Mouse (Mus musculus) adrenal gland, postnatal 25 days (tissue): ENCODE data around the gene Snx8. TPM values are rescaled to one million over a fixed set of nuclear protein-coding genes. Genes with fewer than 3 reads are reported as not detected.

Experiments
- DNase-seq: peaks from one replicate; pipeline ENCODE4 v3.0.0; 2021; ENCODE audit warnings: mixed read lengths
- long read RNA-seq: library from polyadenylated mRNA; stranded (forward); transcript quantifications from one replicate; pipeline ENCODE4 v2.0.0, GENCODE M21; 2021
- total RNA-seq: library from RNA; stranded (reverse); gene quantifications from 2 replicates; pipeline ENCODE4 v1.2.3, GENCODE M21; 2021

Snx8 gene
- total RNA-seq = 18.0 and 18.4 TPM in 2 replicates
- long read RNA-seq, transcript Snx8-201 (11 exons, 2,627 nt) = major isoform, 38 of 48 reads
- long read RNA-seq, partial matches to known transcripts = 6 of 48 reads
- long read RNA-seq, other reads (novel, unspliced or antisense) = 4 of 48 reads

DNA sequence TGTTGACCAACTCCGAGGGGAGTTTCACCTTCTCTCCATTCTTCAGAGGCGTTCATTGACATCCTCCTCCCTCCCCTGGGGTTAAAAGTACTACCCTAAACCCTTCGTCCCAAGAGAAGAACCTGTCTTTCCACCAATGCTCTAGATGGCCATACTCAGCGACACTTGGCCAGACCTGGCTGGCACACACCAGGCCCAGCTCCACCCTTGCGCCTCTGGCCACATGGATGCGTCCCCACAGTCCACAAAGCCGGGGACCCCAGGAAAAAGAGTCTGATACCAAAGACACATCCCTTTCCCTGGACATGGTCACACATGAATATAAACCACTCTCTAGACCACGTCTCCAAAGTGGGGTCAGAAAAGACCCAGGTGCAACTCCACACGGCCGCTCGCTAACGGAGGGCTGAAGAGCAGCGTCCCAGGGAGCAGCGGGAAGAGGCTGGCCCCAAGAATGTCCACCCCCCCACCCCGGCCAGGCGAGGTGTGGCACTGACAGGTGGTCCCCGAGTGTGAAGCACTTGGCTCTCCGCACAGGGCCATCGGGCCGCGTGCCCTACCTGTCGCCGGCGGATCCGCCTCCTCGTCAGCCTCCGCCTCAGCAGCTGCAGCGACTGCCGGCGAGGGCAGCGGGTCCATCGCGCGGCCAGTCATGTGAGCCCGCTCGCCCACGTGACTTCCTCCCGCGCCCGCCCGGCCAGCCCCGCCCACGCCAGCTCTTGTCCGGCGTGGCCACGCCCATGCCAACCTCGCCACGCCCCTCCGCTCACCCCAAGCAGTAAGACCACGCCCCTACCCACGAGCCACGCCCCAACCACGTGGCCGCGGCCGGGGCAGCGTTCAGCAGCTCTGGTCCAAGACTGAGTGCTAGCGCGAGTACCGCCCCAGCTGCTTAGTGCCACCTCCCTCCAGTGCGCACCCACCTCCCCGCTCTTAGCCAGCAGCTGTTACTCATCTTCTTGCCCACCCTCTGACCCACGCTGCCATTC lies at the start of gene Snx8:
Gene Snx8 (minus strand): TSS at position 675 of the 989 bp plus-strand sequence.
- DNase-seq = peak; percentile 99

DNA sequence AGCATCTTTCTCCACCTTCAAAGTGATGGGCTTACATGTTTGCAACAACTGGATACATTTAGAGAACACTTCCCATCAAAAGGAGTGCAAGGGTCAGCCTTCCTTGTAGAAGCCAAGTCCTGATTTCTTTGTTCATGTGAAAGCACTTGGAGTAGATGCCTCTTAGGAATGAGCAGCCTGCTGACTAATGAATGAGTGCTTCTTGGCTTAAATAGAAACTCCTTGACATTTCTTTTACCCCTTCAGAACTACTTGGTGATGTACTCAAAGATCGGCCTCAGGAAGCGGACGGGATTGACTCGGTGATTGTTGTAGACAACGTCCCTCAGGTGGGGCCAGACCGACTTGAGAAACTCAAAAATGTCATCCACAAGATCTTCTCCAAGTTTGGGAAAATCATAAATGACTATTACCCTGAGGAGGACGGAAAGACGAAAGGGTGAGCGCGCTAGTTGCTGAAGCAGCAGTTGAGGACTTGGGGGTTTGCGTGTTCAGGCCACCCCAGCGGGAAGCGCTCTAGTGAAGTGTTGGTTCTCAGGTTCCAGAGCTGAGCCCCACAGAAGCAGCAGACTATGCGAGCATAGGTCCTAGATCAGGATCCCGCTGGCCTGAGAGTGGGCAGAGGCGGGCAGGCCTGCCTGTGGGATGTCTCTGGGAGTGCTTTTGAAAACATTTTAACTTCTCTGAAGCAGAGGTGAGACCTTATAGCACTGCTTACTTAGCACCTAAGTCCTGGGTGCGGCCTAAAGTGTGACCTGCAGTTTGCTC lies 36.1 kb upstream of the Snx8 start:
- DNase-seq = no peak

DNA sequence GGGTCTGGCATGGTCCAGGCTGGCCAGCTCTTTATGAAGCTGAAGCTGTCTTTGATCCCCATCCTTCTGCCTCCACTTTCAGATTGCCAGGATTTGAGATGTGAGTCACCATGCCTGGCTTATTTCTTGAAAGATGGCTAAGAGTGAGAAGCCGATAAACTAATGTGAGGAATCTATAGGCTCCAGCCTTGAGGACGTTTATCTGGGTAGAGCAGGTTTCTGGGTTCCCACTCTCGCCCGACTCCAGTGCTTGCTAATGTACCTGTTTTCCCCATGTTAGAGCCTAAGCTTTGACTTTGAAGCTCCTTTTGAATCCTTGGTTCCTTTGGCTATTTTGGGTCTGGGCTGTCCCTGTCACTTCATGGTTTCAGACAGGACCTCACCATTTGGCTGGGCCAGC lies 31.6 kb upstream of the Snx8 start:
- no peak for DNase-seq

DNA sequence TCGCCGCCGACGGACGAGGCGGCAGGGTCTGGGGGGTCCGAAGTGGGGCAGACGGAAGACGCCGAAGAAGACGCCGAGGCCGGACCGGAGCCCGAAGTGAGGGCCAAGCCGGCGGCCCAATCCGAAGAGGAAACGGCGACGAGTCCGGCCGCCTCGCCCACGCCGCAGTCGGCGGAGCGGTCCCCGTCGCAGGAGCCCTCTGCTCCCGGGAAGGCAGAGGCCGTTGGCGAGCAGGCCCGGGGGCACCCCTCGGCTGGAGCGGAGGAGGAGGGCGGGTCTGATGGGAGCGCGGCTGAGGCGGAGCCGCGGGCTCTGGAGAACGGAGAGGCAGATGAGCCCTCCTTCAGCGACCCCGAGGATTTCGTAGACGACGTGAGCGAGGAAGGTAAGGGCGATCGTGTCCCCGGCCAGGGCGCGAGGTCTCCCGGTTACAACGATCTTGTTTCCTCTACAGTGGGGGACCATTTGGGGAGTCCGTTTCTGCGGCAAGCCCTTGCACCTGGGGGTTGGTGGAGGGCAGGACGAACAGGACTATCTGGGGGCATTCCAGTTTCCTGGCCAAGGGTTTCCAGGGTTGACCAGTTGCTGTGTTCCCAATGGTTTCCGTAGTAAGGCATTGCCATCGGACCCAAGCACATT lies 30.5 kb upstream of the Snx8 start:
- peak; percentile 54 for DNase-seq

DNA sequence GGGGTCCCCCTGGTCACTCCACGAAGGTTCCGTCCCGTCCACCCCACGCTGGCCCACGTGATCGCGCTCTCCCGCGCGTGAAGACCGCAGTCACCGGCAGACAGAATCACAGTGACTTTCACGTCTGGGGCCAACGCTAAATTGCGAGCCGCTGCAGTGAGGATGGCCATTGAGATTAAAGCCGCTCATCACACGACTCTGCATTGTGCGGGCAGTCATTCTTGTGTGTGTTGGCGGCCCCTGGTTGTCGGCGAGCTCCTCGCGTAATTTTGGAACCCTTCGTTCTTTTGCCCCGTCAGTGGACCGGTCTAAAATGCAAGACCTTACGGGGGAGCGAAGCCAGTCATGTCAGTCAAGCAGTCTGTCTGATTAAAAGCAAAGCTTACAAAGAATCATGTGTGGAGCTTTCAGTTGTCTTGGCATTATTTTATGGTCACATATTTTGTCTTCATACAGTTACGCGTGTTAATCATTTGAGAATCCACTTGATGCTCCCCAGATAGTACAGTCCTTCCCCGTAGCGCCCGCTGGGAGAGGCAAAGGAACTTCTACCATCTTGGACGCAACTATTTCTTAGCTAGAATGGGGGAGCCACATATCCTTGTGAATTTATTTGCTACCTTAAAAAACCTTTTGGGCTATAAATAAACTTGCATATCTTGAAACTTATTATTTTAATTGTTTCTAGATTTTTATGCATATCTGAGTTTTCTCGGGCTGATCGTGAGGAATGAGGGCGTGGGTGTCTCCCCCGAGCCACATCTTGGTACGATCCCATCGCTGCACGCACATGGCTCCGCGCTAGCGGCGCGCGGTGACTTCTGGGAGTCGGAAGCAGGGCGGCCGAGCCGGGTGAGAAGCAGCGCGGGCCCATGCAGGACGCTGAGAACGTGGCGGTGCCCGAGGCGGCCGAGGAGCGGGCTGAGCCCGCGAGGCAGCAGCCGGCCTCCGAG lies 29.7 kb upstream of the Snx8 start, which contains the start of gene Eif3b:
Gene Eif3b (plus strand): TSS at position 840 of the 953 bp plus-strand sequence.
- DNase-seq = peak; percentile 88

DNA sequence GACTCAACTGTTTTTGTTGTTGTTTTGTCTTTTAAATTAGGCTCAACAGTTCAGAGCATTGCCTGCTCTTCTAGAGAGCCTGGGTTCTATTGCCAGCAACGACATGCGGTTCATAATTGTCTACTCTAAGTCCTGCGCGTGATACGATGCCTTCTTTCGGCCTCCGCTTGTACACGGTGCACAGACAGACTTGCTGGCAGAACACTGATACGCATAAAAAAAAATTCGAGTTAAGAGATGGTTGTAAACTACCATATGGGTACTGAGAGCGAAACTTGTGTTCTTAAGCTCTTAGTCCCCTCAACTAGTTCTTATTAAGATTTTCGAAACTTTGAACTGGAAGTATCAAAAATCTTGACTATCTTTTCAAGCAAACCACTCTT lies 29.0 kb upstream of the Snx8 start:
- no peak for DNase-seq

DNA sequence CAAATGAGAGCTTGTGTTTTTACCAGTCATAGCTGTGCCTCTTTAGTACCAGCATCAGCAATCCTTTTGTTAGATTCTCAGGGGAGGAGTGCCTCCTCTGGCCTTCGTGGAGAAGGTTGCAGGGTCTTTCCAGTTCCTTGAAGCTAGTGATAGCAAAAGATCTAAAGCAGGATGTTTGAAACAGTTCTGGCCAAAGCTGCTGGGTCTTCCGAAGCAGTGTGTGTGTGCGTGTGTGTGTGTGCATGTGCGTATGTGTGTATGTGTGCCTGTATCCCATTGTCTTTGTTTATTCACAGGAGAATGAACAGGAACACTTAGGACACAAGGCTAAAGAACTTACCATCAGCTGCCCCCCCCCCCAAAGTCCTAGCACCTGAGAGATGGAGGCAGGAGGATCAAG lies 25.6 kb upstream of the Snx8 start:
- DNase-seq = no peak

DNA sequence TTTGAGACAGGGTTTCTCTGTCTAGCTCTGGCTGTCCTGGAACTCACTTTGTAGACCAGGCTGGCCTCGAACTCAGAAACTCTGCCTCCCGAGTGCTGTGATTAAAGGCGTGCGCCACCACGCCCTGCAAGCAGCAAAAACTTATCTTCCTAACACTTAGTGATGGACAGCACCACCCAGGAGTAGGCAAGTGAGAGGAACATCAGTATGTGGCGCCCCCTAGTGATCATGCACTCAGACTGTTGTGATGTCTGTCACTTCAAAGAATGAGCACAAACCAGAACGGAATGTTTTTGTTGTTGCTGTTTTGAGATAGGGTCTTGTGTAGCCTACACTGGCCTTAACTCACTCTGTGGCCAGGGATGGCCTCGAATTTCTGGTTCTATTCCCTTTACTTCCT lies 22.3 kb upstream of the Snx8 start:
- peak; percentile 59 for DNase-seq

DNA sequence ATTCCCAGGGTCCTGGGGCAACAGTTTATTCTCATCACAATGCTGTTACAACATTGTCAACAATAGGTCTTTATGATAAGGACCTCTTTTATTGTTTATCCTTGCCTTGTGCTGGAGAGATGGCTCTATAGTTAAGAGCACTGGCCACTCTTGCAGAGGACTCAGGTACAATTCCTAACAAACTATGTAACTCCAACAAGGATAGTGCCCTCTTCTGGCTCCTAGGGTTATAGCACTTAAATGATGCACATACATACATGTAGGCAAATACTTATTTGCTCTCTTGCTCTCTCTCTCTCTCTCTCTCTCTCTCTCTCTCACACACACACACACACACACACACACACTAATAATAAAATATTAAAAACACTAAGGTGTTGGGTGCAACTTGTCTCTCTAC lies 19.7 kb upstream of the Snx8 start:
- DNase-seq = no peak

DNA sequence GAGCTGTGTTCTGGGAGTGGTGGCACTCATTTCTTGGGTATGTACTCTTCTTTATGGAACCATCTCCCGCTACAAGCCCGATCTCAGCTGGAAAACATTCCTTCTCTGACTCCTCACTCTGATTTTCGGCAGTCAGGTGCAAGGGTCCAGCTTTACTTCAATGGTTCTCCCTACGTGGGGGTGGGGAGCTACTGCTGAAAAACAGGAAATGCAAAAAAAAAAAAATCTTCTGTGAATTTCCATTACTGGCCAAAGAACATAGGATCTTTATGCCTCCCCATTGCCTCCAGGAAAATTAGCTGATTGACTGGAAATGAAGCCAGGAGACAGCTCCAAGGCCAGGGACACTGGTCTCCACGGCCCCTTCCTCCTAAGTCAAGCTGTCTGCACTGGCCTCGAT lies 17.6 kb upstream of the Snx8 start:
- no peak for DNase-seq

DNA sequence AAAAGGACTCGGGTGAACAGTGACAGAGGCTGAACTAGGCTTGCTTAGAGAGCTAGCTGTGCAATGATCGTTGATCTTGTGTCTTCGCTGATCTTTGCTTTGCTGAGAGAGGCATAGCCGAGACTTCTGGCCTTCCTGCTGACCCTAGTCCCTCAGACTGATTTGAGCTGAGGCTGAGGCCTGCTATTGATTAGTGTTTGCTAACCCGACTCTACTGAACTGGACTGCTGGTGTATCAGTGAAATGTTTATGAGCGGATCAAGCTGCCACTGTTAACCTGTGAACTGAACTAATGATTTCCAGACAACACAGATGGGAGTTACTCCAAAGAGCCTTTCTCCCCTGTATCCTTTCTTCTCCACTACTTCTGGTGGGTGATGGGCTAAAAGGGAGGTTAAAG lies 16.1 kb upstream of the Snx8 start:
- DNase-seq = no peak

DNA sequence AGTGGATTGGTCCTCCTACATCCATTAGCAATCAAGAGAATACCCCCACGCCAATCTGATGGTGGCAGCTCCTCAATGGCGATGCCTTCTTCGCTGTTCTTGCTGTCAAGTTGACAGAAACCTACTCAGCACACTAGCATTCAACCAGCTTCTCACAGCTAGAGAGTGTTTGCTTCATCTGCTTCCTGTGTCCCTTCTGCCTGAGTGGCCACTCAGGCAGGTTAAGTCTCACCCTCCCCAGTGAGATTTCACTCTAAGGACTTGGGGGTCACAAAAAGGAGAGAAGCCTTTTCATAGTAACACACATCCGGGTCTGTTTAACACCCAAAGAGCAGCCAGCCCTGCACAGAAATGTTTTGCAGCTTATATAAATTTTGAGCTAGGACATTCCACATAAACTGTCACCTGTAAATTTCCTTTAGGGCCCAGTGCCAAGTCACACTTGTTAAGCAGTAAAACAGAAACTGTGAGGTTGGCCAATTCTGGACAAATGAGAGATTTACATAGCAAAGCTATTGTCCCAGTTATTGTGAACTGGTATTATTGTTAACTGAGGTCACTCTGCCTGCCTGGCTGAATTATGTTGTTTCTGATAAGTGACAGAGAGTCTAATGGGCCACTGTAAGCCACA lies 13.7 kb upstream of the Snx8 start:
- no peak for DNase-seq

DNA sequence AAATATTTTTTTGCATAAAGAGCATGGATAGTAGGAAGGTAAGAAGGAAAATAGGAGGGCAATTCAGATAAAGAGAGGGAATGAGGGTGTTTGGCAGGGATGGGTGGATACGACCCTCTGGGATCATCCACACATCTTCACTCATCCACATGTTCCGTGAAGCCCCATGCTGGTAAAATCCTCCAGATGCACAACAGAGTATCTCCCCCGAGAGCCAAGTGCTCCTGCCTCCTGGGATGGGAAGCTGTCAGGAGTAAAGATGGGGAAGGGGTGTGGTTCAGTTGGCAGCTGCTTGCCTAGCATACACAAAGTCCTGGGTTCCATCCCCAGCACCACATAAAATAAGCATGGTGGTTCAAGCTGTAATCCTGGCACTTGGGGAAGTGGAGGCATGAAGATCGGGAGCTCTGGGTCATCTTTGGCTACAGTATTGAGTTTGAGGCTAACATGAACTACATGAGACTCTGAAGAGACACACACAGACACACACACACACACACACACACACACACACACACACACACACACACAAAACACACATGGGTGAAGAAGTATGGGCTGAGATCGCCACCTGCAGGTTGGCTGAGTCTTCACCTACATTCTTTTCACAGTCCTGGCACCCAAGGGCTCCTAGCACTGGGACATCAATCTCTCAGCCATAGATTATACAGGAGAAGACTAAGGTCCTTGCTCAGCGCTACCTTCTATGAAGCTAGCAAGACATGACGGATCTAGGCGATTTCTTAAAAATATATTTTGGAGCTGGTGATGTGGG lies 7.3 kb upstream of the Snx8 start:
- peak; percentile 37 for DNase-seq

DNA sequence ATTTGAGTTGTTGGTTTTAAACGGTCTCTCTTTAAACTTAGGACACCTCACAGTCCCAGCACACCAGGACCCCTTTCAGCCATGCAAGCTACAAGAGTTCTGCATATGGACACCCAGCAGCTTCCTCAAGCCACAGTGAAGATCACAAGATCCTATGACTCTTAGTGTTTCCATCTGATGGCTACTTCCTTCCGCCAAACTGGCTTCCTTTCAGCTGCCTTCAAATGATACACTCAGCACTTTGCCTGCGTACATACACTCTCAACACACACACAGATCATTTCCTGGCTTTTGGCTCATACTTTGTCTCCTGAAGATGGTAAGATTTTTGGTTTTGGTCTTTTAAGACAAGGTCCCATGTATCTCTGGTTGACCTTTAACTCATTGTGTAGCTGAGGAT lies 3.6 kb upstream of the Snx8 start:
- DNase-seq = no peak

DNA sequence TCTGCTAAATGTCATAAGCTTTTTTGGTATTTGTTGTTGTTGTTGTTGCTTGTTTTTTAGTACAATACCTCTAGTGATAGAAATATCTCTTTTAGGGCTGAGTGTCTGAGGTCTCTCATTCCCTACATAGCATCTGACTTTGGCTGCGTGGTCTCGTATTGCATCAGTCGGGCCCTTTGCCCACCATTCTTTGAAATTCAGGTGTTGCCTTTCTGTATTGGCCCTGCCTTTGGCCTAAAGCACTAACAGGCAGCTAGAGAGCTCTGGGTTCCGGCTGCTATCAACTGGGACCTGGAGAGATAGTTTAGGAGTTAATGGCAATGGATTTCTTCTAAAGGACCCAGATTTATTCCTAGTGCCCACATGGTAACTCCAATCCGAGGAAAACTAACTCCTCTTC lies 2.9 kb upstream of the Snx8 start:
- DNase-seq = no peak

DNA sequence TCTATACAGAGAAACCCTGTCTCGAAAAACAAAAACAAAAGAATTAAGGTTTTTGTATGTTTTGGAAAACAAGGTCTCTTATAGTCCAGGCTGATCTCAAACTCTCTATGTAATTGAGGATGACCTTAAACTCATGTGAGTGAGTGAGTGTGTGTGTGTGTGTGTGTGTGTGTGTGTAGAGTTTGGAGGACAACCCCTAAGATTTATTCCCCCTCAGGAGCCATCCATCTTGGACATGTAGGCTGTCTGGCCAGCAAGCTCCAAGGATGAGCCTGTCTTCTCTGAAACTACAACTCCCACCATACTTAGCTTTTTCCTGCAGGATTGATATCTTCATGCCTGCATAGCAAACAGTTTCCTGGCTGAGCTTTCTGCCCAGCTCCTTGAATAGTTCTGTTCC lies 2.4 kb upstream of the Snx8 start:
- DNase-seq = no peak

DNA sequence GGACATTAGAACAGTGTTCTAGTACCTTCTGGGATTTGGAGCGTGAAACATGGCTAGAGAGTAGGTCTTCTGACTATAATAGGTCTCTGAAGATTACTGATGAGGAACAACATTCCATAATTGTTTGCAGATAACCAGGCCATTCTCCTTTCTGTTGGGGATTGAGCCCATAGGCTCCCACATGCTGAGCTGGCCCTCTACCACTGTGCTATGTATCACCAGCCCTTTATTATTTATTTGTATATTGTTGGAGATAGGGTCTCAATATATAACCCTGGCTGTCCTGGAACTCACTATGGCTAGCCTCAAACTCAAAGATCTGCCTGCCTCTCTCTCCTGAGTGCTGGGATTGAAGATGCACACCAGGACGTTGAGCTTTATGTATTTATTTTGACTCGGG lies 585 bp upstream of the Snx8 start:
- DNase-seq = no peak

DNA sequence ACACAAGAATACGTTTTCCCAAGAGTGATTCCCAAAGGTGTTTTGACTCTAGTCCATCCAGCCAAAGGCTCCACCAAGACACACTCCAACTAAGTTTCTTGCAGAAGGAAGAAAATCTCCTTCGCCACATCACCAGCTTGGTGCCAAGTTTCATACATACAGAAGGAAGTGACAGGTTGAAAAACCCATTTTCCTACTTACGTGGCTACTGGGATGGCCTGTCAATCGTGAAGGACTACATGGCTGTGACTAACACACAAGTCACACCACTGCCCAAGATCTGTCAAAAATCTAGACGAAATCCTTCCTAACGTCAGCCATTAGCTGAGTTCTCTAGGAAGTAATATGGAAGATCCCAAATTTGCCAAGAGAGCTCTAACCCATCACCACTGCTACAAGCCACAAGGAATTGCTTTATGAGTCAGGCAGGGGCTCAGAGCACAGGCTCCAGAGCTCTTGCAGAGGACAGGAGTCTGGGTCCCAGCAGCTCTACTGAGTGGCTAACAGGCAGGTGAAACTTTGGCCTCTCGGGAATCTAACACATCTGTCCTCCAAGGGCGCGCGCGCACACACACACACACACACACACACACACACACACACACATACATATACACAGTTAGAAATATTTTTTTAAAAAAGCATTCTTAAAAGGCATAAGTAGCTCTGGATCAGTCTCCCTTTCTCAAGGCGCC lies 1.1 kb downstream of the Snx8 start:
- no peak for DNase-seq

DNA sequence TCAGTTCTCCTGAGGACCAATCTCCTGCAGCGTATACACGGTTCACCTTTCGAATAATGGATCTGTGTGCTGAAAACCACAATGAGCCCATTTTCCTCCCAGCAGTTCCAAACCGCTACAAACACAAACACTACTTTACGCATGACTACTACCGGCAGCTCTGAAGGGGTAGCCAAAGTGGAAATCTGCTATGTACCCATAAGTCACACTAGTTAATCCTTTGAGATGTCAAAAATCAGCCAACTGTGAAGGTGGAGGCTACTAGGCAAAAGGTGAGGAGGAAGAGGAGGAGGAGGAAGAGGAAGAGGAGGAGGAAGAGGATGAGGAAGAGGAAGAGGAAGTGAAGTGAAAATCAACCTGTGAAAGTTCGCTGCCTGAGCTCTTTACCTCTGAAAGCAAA lies 1.8 kb downstream of the Snx8 start:
- no peak for DNase-seq
